ENCODE assay signal across 15 mouse cellular contexts in genomic region chr11:121734892-121735291, GRCm38 (mm10).
"Had no signal": no experiment of that assay in that cellular context is flagged by ENCODE, and none has a peak within 500 bp of the region (broad histone marks: within the 10 kb centered on the region; RNA-seq: fewer than 3 reads in every experiment).

No protein-coding gene starts in this region.

- H3K4me2 ChIP-seq: limb, embryonic 15.5 days; liver, embryonic 15.5 days; lung, embryonic 14.5 days; neural tube, embryonic 15.5 days had no signal

- H3K4me3 ChIP-seq: limb, embryonic 15.5 days; liver, embryonic 15.5 days; myocyte; neural tube, embryonic 15.5 days had no signal

- H3K9me3 ChIP-seq: limb, embryonic 15.5 days; liver, embryonic 15.5 days; neural tube, embryonic 15.5 days had no signal

- H3K9ac ChIP-seq: limb, embryonic 15.5 days; liver, embryonic 15.5 days; lung, embryonic 14.5 days; neural tube, embryonic 15.5 days had no signal

- DNase-seq: kidney, adult 9 months; kidney, postnatal 36 days; layer of hippocampus, adult 9-11 months; layer of hippocampus, postnatal 36 days; lung, embryonic 14.5 days; lung, postnatal 10 days; lung, postnatal 4 days; midbrain, embryonic 14.5 days; thymus, adult 2 months; thymus, postnatal 25 days had no signal

- H3K36me3 ChIP-seq: limb, embryonic 15.5 days; liver, embryonic 15.5 days; neural tube, embryonic 15.5 days had no signal

- H3K27me3 ChIP-seq: limb, embryonic 15.5 days; liver, embryonic 15.5 days; neural tube, embryonic 15.5 days had no signal

- H3K4me1 ChIP-seq: liver, embryonic 15.5 days; neural tube, embryonic 15.5 days had no signal

- H3K27ac ChIP-seq: kidney, postnatal 0 days; limb, embryonic 15.5 days; liver, embryonic 15.5 days; neural tube, embryonic 15.5 days had no signal
